Mouse (Mus musculus): ENCODE data around the gene Tsga13.
A peak's percentile ranks its signal among the peaks of the same experiment; 100 is the strongest.

Tsga13 gene

GRCm38 (mm10) chr6:30865031-30865678 is 50.2 kb downstream of the Tsga13 start:
- DNase-seq (ENCODE audit: low spot score): no peak

- DNase-seq (ENCODE audit: low spot score): no peak
These were observed 59.4 kb downstream of the Tsga13 start for GRCm38 (mm10) chr6:30855956-30856355.

DNA sequence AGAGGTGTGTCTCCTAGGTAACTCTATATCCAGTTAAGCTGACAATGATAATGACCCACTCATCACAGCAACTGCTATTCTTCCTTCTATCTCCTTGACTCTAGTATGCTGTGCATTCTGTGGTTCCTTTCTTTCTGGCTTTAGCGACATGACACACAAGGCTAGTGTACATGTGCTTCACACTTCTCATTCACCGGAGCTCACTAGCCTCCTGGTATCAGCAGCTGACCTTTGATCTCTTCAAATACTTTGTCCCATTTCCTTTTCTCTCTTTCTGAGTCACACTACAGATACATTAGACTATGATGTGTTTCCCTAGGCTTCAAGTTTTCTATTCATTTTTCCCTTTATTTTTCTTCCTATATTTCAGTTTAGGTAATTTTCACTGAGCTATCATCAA is 60.2 kb downstream of the Tsga13 start:
- DNase-seq (ENCODE audit: low spot score): no peak

DNA sequence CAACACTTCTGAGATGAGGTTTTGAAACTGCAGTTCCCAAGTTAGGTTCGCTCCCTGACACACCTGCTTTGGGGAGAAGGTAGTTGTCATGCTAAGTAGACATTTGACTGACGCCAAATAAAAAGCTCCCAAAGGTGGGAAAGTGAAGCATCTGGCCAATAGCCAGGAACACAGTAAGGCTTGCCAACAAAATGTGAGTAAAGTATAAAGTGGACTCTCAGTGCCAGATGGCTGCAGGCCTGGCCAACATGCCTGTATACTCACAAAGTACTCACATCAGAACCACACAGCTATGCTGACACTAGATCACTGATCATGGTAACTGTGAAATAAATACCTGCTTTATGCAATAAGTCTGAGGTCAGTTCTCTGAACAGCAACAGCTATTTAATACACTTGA is 65.6 kb downstream of the Tsga13 start:
- DNase-seq (ENCODE audit: low spot score): peak; percentile 52
